Mouse (Mus musculus): ENCODE measurements around the gene Iqcd. TPM values are rescaled to one million over a fixed set of nuclear protein-coding genes. Genes with fewer than 3 reads are reported as not detected.

Iqcd gene
- 1 to 10 TPM; 1.2 to 1.5 TPM for total RNA-seq (2021)
- long read RNA-seq, experiment 1, partial matches to known transcripts: 0 of 1 reads
- long read RNA-seq, experiment 1, other reads (novel, unspliced or antisense): 1 of 1 reads
- long read RNA-seq, experiment 2, partial matches to known transcripts: 0 of 4 reads
- long read RNA-seq, experiment 2, other reads (novel, unspliced or antisense): 2 of 4 reads

DNA sequence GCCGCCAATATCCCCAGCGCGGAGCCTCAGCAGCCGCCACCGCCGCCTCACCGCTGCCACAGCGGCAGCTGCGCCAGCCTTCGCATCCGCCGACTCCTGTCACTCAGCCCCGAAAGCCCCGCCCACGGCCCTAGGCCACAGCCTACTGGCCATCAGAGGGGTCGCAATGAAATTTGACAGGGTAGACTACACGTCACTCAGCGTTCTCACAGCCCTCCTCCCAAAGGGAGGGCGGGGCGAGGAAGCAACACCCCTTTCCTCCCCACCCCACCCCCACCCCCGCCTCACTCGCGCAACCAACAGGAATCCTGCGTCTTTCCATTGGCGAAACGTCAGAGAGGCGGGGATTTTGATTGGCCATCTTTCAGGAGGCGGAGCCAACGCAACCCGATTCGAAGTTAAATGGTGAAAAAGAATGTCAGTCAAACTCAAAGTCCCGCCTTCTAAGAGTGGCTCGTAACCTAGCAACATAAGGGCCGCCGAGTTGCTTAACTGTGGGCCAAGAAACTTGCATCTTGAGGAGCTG is at the start of gene Iqcd, which contains the start of gene Tpcn1:
TSS of gene Iqcd (plus strand) at position 448 of the 526 bp plus-strand sequence.
TSS of gene Tpcn1 (minus strand) at position 105 of the 526 bp plus-strand sequence.
- DNase-seq (ENCODE audit: low spot score in 2 of 2): peak; percentile 90 to 98

DNA sequence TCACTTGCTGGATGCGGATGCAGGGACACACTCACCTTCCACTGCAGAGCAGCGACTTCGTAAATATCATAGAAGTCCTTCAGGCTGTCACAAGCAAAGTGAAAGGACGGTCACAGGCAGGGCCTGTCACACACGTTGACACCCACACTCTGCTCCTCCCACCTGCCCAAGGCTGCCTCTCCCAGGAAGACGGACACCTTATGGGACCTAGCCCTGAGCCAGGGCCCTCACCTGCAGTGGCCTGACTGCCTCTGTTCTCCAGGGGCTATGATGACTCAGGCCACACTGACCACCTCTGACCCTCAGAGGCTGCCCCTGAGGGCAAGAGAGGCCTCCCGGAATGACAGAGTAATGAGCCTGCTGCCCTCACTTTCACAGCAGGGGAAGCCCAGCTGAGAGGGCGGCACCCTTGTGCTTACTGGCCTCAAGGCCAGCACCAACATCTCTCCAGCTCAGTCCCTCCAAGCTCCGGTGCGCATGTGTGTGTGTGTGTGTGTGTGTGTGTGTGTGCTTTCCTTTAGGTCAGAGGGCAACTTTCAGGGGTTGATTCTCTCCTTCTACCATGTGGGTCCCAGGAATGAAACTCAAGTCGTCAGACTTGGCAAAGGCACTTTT is 40.5 kb upstream of the Iqcd start:
- no peak for DNase-seq (ENCODE audit: low spot score in 2 of 2)

GRCm38 (mm10) chr5:120550137-120550536 is 38.7 kb upstream of the Iqcd start:
- no peak for DNase-seq (ENCODE audit: low spot score in 2 of 2)

- DNase-seq (ENCODE audit: low spot score in 2 of 2): no peak
Measured at GRCm38 (mm10) chr5:120550673-120551072, 38.1 kb upstream of the Iqcd start.

DNA sequence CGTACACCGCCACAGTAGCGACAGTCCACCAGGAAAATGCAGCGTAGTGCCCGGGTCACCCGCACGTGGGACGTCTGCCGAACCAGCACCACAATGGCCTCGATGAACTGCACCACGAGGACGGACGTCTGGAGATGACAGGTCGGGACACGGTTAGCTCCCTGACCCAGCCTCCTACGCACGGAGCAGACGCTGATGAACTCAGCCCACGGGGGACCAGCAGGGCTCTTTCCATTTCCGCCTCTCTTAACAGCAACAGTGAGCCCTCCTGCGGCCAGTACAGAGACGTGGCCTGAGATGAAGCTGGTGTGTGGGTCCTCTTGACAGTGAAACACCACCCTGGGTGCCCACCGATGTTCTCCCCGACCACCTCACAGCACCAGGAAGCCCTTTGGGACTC is 32.9 kb upstream of the Iqcd start:
- DNase-seq (ENCODE audit: low spot score in 2 of 2): no peak

- no peak for DNase-seq (ENCODE audit: low spot score in 2 of 2)
Measured at GRCm38 (mm10) chr5:120558041-120558440, 30.8 kb upstream of the Iqcd start.

- no peak for DNase-seq (ENCODE audit: low spot score in 2 of 2)
Measured at GRCm38 (mm10) chr5:120558762-120559161, 30.1 kb upstream of the Iqcd start.

DNA sequence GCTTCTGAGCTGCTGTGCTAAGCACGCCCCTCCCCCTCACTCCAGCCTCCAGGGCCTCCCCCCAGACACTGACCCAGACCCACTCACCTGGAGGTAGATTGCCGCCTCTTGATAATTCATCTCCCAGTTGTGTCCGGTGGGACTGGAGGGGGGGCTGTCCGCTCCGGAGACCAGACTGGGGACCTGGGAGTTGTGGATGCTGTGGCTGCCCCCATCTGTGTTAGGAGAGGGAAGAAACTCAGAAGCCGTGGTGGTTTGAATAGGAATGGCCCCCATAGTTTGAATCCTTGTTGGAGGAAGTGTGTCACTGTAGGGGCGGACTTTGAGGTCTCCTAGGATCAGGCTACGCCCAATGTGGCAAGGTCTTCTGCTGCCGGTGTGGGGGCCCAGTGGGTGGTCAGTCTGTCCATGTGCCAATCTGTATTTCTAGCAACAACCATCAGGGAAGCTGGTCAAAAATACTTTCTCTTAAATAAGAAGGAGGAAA is 28.6 kb upstream of the Iqcd start:
- no peak for DNase-seq (ENCODE audit: low spot score in 2 of 2)

DNA sequence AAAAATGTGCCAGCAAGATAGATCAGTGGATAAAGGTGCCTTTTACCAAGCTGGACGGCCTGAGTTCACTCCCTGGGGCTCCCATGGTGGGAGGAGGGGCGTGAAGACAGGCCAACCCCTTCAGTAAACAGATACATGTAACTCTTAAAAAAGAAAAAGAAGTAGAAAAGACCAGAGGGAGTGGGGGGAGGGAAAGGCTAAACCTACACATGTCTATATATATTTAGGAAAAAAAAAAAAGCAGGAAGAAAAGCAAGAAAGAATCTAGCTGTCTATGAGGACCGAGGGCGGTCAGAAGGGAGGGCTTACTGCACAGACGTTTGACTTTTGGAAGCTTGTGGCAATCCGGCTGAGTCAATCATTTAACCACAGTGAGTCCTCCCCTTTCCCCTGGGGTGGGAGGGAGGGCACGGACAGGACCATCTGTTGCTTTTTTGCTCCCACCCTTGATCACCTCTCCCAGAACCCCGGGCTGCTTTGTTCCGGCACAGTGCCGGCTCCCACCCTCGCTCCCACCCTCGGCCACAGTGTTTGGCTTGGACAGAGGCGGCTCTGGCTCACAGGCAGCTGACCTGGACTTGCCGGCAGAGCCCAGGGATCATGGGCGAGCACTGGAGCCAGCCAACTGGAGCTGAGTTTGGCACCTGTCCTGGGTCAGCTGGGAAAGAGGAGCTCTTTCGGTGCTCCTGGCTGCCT is 28.1 kb upstream of the Iqcd start:
- no peak for DNase-seq (ENCODE audit: low spot score in 2 of 2)

- DNase-seq (ENCODE audit: low spot score in 2 of 2): no peak
Measured at GRCm38 (mm10) chr5:120562956-120563913, 25.6 kb upstream of the Iqcd start.

DNA sequence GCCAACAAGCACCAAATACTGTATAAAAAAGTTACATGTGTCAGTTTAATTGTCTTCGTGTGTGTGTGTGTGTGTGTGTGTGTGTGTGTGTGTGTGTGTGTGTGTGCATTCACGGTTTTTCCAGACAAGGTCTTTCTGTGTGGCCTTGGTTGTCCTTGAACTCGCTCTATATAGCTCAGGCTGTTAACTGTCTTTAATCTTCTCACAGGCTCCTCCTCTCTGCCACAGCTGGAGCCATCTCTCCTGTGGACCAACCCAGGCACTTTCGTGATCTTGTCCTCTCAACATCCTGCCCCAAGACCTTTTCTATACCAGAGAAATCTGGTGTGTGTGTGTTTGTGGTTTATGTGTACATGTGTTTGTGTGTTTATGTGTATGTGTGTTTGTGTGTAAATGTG is 24.9 kb upstream of the Iqcd start:
- no peak for DNase-seq (ENCODE audit: low spot score in 2 of 2)

DNA sequence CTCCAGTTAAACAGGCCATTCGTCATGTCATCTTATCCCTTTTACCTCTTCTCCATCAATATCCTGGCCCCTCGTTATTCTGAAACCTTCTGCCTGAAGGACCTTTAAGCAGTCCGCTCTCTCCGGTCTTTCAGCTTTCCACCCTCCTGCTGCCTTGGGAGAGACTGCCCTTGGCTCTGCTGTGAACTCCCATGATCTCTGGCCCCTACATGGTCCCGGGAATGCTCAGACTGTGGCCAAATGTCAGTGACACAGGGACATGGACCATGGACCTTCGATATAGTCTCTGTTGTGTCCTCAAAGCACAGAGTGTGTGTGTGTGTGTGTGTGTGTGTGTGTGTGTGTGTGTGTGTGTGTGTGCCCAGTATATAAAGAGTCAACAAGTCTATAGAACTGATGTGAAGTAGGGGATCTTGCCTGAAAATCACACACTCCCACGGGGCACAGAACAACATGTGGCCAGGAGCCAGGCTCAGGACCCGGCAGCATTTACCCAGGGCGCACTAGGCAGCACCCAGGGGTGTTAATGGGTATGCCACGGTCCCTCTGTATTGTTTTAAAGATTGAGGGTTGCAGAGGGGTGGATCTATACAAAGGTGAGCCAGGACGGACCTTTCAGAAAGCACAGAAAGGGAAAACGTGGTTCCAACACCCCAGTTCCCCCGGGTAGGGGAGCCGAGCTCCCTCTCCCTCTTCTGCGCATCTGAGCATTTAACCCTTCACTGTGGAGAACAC is 23.5 kb upstream of the Iqcd start:
- DNase-seq (ENCODE audit: low spot score in 2 of 2): no peak

- DNase-seq (ENCODE audit: low spot score in 2 of 2): no peak
Measured at GRCm38 (mm10) chr5:120566101-120566500, 22.7 kb upstream of the Iqcd start.

- no peak for DNase-seq (ENCODE audit: low spot score in 2 of 2)
Measured at GRCm38 (mm10) chr5:120566681-120567252, 22.0 kb upstream of the Iqcd start.

GRCm38 (mm10) chr5:120567253-120567701 is 21.5 kb upstream of the Iqcd start:
- no peak for DNase-seq (ENCODE audit: low spot score in 2 of 2)

DNA sequence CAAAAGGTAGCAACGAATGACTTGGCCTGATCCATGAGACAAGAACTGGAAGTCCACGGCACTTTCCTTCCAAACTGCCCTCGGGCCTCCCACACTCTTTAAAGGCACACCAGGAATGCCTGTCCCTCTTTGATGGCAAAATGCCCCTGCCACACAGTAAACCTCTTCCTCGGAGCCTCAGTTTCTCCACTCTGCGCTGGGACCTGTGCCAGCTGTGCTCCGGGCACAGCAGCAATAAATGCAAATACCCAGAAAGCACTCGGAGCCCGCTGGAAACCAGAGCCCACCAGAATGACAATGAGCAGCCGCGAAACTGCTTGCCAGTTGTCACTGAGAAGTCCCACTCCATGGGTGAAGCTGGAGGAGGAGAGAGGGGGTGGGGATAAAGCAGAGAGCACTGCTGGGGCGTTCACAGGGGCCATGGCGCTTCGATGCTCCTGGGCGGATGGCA is 21.0 kb upstream of the Iqcd start:
- no peak for DNase-seq (ENCODE audit: low spot score in 2 of 2)

DNA sequence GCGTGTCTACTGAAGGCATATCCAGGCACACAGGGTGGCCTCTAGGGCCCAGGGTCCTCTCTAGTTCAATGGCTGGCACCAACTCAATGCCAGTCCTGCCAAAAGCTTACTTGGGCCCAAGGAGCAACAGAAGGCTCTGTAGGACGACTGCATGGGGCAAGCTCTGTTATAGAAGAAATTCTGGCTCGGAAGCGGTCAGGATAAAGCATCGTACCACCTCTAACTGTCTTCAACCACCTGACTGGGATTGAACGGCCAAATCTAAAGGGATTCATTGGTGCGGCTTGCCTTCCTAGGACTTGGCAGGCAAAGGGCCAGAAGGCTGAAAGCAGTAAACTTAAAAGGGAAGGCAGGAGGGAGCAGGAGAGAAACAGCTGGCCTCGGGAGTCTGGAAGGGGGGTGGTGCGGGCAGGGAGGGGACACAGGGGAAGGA is 20.5 kb upstream of the Iqcd start:
- DNase-seq (ENCODE audit: low spot score in 2 of 2): no peak

DNA sequence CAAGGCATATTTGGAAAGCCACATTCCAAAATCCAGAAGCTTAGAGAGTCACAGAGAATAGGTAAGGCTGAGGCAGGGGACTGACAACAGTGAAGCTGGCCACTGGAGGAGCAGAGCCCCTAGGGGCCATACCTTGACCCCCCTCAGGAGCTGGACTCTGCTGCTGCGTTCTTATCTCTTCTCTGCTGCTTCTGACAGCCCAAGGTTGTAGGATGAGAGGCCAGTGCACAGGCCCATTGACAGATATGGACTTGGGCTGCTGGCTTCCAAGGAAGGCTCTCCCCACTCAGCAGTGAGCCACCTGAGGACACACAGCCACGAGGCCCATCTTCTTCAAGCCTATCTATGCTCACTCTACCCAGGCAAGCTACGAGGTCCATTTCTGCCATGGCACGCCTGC is 19.9 kb upstream of the Iqcd start:
- no peak for DNase-seq (ENCODE audit: low spot score in 2 of 2)

GRCm38 (mm10) chr5:120569791-120570190 is 19.0 kb upstream of the Iqcd start:
- no peak for DNase-seq (ENCODE audit: low spot score in 2 of 2)
